Mouse (Mus musculus): Measurements from ENCODE around the gene Tfam. TPM values are rescaled to one million over a fixed set of nuclear protein-coding genes. Genes with fewer than 3 reads are reported as not detected.

Tfam gene
- polyA plus RNA-seq, 1 experiment from 2014 or later = 116 TPM

Other genes with a start within 250 kb of the Tfam start
- gene Bicc1, start 78.6 kb downstream of the Tfam start, polyA plus RNA-seq (2015; fragmentation: Nextera tagmentation; extraction: Ambion mirVana) = 2.9 and 3.1 TPM in 2 replicates
- gene Ube2d1, start 47.0 kb upstream of the Tfam start, polyA plus RNA-seq (2015; fragmentation: Nextera tagmentation; extraction: Ambion mirVana) = 36.9 and 44.3 TPM in 2 replicates
- 143 and 149 TPM in 2 replicates for gene Cisd1, start 106.7 kb upstream of the Tfam start, polyA plus RNA-seq (2015; fragmentation: Nextera tagmentation; extraction: Ambion mirVana)
- gene Ipmk, start 109.5 kb upstream of the Tfam start, polyA plus RNA-seq (2015; fragmentation: Nextera tagmentation; extraction: Ambion mirVana) = 9.9 and 10.7 TPM in 2 replicates